ENCODE assay signal across 21 mouse cellular contexts in genomic region chr1:151851976-151852375, GRCm38 (mm10).
DNase-seq lines count a peak whose midpoint lies in the region; ATAC-seq lines count a peak whose summit lies in the region.
"Had no signal": no experiment of that assay in that cellular context is flagged by ENCODE, and none has a peak within 500 bp of the region (broad histone marks: within the 10 kb centered on the region; RNA-seq: fewer than 3 reads in every experiment).

No protein-coding gene starts in this region.

- H3K36me3 ChIP-seq in forebrain, embryonic 14.5 days (ENCODE audit: control insufficient read depth, insufficient read depth, low read length), result no peaks in the 10 kb centered on the region
- H3K36me3 ChIP-seq in forebrain, embryonic 10.5 days (replicated peaks), result no peaks in the 10 kb centered on the region
- no peaks in the 10 kb centered on the region for H3K36me3 ChIP-seq in midbrain, embryonic 10.5 days
- no peaks in the 10 kb centered on the region for H3K36me3 ChIP-seq in midbrain, embryonic 15.5 days (replicated peaks)
- H3K36me3 ChIP-seq: embryonic facial prominence, embryonic 10.5 days; embryonic facial prominence, embryonic 12.5 days; forebrain, embryonic 12.5 days; forebrain, embryonic 15.5 days; G1E had no signal

- H3K27ac ChIP-seq in forebrain, embryonic 14.5 days (ENCODE audit: low read depth, low read length), result no peak overlapping the region
- H3K27ac ChIP-seq in forebrain, embryonic 10.5 days, result no peak overlapping the region
- H3K27ac ChIP-seq in midbrain, embryonic 10.5 days (replicated peaks), result 0 out of 2 replicates have a peak overlapping the region, but pooled peaks have one; percentile 17
- no peak overlapping the region for H3K27ac ChIP-seq in midbrain, embryonic 15.5 days
- H3K27ac ChIP-seq: embryonic facial prominence, embryonic 10.5 days; embryonic facial prominence, embryonic 12.5 days; forebrain, embryonic 12.5 days; forebrain, embryonic 15.5 days had no signal

- H3K4me3 ChIP-seq in forebrain, embryonic 14.5 days (ENCODE audit: low read depth, low read length), result no peak overlapping the region
- H3K4me3 ChIP-seq in forebrain, embryonic 10.5 days, result no peak overlapping the region
- H3K4me3 ChIP-seq in midbrain, embryonic 10.5 days, result no peak overlapping the region
- H3K4me3 ChIP-seq in midbrain, embryonic 15.5 days, result no peak overlapping the region
- H3K4me3 ChIP-seq: embryonic facial prominence, embryonic 10.5 days; embryonic facial prominence, embryonic 12.5 days; forebrain, embryonic 12.5 days; forebrain, embryonic 15.5 days had no signal

- ATAC-seq in forebrain, embryonic 14.5 days, result no peak
- no peak for ATAC-seq in midbrain, embryonic 15.5 days (replicated peaks)
- ATAC-seq: CD4-positive, CD25-positive, alpha-beta regulatory T cell, adult 4 months; forebrain, embryonic 15.5 days; forebrain, postnatal 0 days had no signal

- no peak overlapping the region for H3K4me2 ChIP-seq in forebrain, embryonic 14.5 days (ENCODE audit: low read length)
- no peak overlapping the region for H3K4me2 ChIP-seq in midbrain, embryonic 15.5 days
- H3K4me2 ChIP-seq: embryonic facial prominence, embryonic 12.5 days; forebrain, embryonic 12.5 days; forebrain, embryonic 15.5 days had no signal

- no peak overlapping the region for H3K9ac ChIP-seq in forebrain, embryonic 14.5 days (ENCODE audit: low read length)
- H3K9ac ChIP-seq in midbrain, embryonic 15.5 days, result no peak overlapping the region
- H3K9ac ChIP-seq: embryonic facial prominence, embryonic 12.5 days; forebrain, embryonic 12.5 days; forebrain, embryonic 15.5 days; forebrain, postnatal 0 days had no signal

- H3K27me3 ChIP-seq in forebrain, embryonic 14.5 days (replicated peaks; ENCODE audit: control insufficient read depth, insufficient read depth, low read length), result no peaks in the 10 kb centered on the region
- H3K27me3 ChIP-seq in forebrain, embryonic 10.5 days (ENCODE audit: poor library complexity, severe bottlenecking), result no peaks in the 10 kb centered on the region
- H3K27me3 ChIP-seq in midbrain, embryonic 10.5 days (ENCODE audit: low read depth, poor library complexity, severe bottlenecking), result no peaks in the 10 kb centered on the region
- H3K27me3 ChIP-seq in midbrain, embryonic 15.5 days (replicated peaks), result no peaks in the 10 kb centered on the region
- H3K27me3 ChIP-seq: CH12.LX; embryonic facial prominence, embryonic 12.5 days; forebrain, embryonic 12.5 days; forebrain, embryonic 15.5 days had no signal

- DNase-seq in embryo, embryonic 10.5 days (ENCODE audit: low spot score), result peak; percentile 30
- DNase-seq in embryo, embryonic 9.5 days (ENCODE audit: extremely low spot score), result no peak
- DNase-seq in forebrain, embryonic 14.5 days (ENCODE audit: low spot score), result peak; percentile 56
- no peak for DNase-seq in forebrain, embryonic 10.5 days (ENCODE audit: extremely low spot score, low spot score)
- no peak for DNase-seq in midbrain, embryonic 10.5 days (ENCODE audit: low spot score)
- no peak for DNase-seq in thymus, postnatal 10 days (ENCODE audit: low spot score in 2 of 2)
- DNase-seq: adrenal gland, postnatal 25 days; B cell, adult 2 months; cerebellum, adult 11-12 months; cerebellum, adult 2 months; cerebellum, adult 9-10 months; cerebellum, postnatal 25 days had no signal

- H3K4me1 ChIP-seq in forebrain, embryonic 14.5 days (ENCODE audit: control insufficient read depth, insufficient read depth, low read length), result peaks cover 3% of the 10 kb centered on the region; the same call in 1 of the 2 replicates
- H3K4me1 ChIP-seq in forebrain, embryonic 10.5 days, result peaks cover 12% of the 10 kb centered on the region
- peaks cover 12% of the 10 kb centered on the region for H3K4me1 ChIP-seq in midbrain, embryonic 10.5 days
- H3K4me1 ChIP-seq in midbrain, embryonic 15.5 days, result no peaks in the 10 kb centered on the region
- H3K4me1 ChIP-seq: embryonic facial prominence, embryonic 12.5 days had no signal

- no peaks in the 10 kb centered on the region for H3K9me3 ChIP-seq in forebrain, embryonic 14.5 days (replicated peaks; ENCODE audit: control insufficient read depth, low read length)
- H3K9me3 ChIP-seq in forebrain, embryonic 10.5 days, result peaks cover 5% of the 10 kb centered on the region; the same call in 1 of the 2 replicates
- no peaks in the 10 kb centered on the region for H3K9me3 ChIP-seq in midbrain, embryonic 10.5 days (replicated peaks)
- H3K9me3 ChIP-seq in midbrain, embryonic 15.5 days, result no peaks in the 10 kb centered on the region
- H3K9me3 ChIP-seq: embryonic facial prominence, embryonic 10.5 days; embryonic facial prominence, embryonic 12.5 days; forebrain, embryonic 12.5 days; forebrain, embryonic 15.5 days had no signal

- 4% methylated on average over 3 of the region's 3 CpGs for WGBS in forebrain, embryonic 14.5 days
- 47% methylated on average over 3 of the region's 3 CpGs for WGBS in forebrain, embryonic 10.5 days
- WGBS in midbrain, embryonic 10.5 days, result 49% methylated on average over 3 of the region's 3 CpGs
- WGBS in midbrain, embryonic 15.5 days, result 18% methylated on average over 3 of the region's 3 CpGs

Comparison
In these comparisons a context has a peak if more than half of its experiments do, and no peak if none do; other contexts are left out.
1. DNase-seq: peak in embryo, embryonic 10.5 days (single experiment) and forebrain, embryonic 14.5 days (single experiment); none in embryo, embryonic 9.5 days (single experiment), forebrain, embryonic 10.5 days (single experiment), midbrain, embryonic 10.5 days (single experiment) and thymus, postnatal 10 days (0 of 2).